Mouse (Mus musculus) brown adipose tissue, adult 24 weeks (tissue): Measurements from ENCODE around the gene Ccn2. TPM values are rescaled to one million over a fixed set of nuclear protein-coding genes. Genes with fewer than 3 reads are reported as not detected.

ENCODE experiments used
- H3K27ac ChIP-seq: fragments of 200-500 bp; replicated peaks from 2 replicates; pipeline ENCODE4 v1.5.1; 2012; ENCODE audit warnings: low read depth, mild to moderate bottlenecking, low read length
- H3K4me1 ChIP-seq: fragments of 200-500 bp; 2 replicates; pipeline ENCODE4 v1.6.1; 2012; ENCODE audit warnings: low read length, mixed read lengths; ENCODE audit not compliant: control insufficient read depth, insufficient read depth, insufficient read length
- H3K4me3 ChIP-seq: fragments of 200-500 bp; 2 replicates; pipeline ENCODE4 v1.5.1; 2012; ENCODE audit warnings: low read depth, mild to moderate bottlenecking, low read length, moderate library complexity; ENCODE audit not compliant: insufficient read depth
- polyA plus RNA-seq: library from polyadenylated mRNA; stranded (reverse); fragments of >200 nt; gene quantifications from 2 replicates; pipeline ENCODE4 v1.2.4, GENCODE M21; 2012; ENCODE audit not compliant: missing spikeins, insufficient read depth, insufficient read length

Ccn2 gene
- polyA plus RNA-seq = 3.3 and 4.3 TPM in 2 replicates

- no peaks in the 10 kb centered on the region for H3K4me1 ChIP-seq
- H3K27ac ChIP-seq = no peak within 1 kb of the TSS
- H3K4me3 ChIP-seq = peak within 1 kb of the TSS; percentile 58
These were observed at the start of gene Ccn2 for GRCm38 (mm10) chr10:24595250-24596002. Gene Ccn2 (plus strand): TSS chr10:24595442.

- Histone ChIP-seq H3K27ac (no peak overlapping the region), H3K4me3 (no peak overlapping the region), H3K4me1 (no peaks in the 10 kb centered on the region)
These were observed 42.4 kb upstream of the Ccn2 start for GRCm38 (mm10) chr10:24552870-24553269.

GRCm38 (mm10) chr10:24554091-24554490, 41.2 kb upstream of the Ccn2 start:
- no peak overlapping the region for H3K27ac ChIP-seq
- no peaks in the 10 kb centered on the region for H3K4me1 ChIP-seq
- H3K4me3 ChIP-seq = no peak overlapping the region

- no peak overlapping the region for H3K27ac ChIP-seq
- H3K4me3 ChIP-seq = no peak overlapping the region
- no peaks in the 10 kb centered on the region for H3K4me1 ChIP-seq
These were observed 36.9 kb upstream of the Ccn2 start for GRCm38 (mm10) chr10:24558366-24558765.

- Histone ChIP-seq H3K4me1 (no peaks in the 10 kb centered on the region), H3K4me3 (no peak overlapping the region), H3K27ac (no peak overlapping the region)
These were observed 25.4 kb upstream of the Ccn2 start for GRCm38 (mm10) chr10:24569691-24570420.

GRCm38 (mm10) chr10:24572044-24572960, 22.9 kb upstream of the Ccn2 start:
- H3K4me3 ChIP-seq = no peak overlapping the region
- no peaks in the 10 kb centered on the region for H3K4me1 ChIP-seq
- H3K27ac ChIP-seq = no peak overlapping the region

- Histone ChIP-seq H3K27ac (no peak overlapping the region), H3K4me1 (no peaks in the 10 kb centered on the region), H3K4me3 (no peak overlapping the region)
These were observed 21.8 kb upstream of the Ccn2 start for GRCm38 (mm10) chr10:24573484-24573883.

- Histone ChIP-seq H3K4me3 (no peak overlapping the region), H3K27ac (no peak overlapping the region), H3K4me1 (no peaks in the 10 kb centered on the region)
These were observed 14.2 kb upstream of the Ccn2 start for GRCm38 (mm10) chr10:24581076-24581475.

- no peak overlapping the region for H3K27ac ChIP-seq
These were observed 6.4 kb upstream of the Ccn2 start for GRCm38 (mm10) chr10:24588824-24589223.

GRCm38 (mm10) chr10:24589238-24589637, 6.0 kb upstream of the Ccn2 start:
- Histone ChIP-seq H3K27ac (no peak overlapping the region), H3K4me3 (no peak overlapping the region), H3K4me1 (no peaks in the 10 kb centered on the region)

More at GRCm38 (mm10) chr10:24588824-24589223, 6.4 kb upstream of the Ccn2 start:
- H3K4me3 ChIP-seq = no peak overlapping the region
- no peaks in the 10 kb centered on the region for H3K4me1 ChIP-seq

GRCm38 (mm10) chr10:24590546-24590945, 4.7 kb upstream of the Ccn2 start:
- Histone ChIP-seq H3K4me1 (no peaks in the 10 kb centered on the region), H3K4me3 (no peak overlapping the region), H3K27ac (no peak overlapping the region)

- H3K27ac ChIP-seq = no peak overlapping the region
- H3K4me1 ChIP-seq = no peaks in the 10 kb centered on the region
- no peak overlapping the region for H3K4me3 ChIP-seq
These were observed 4.1 kb upstream of the Ccn2 start for GRCm38 (mm10) chr10:24591136-24591535.

GRCm38 (mm10) chr10:24591741-24592140, 3.5 kb upstream of the Ccn2 start:
- H3K4me1 ChIP-seq = no peaks in the 10 kb centered on the region
- no peak overlapping the region for H3K27ac ChIP-seq
- H3K4me3 ChIP-seq = no peak overlapping the region

- no peaks in the 10 kb centered on the region for H3K4me1 ChIP-seq
- no peak overlapping the region for H3K27ac ChIP-seq
- H3K4me3 ChIP-seq = no peak overlapping the region
These were observed 2.9 kb upstream of the Ccn2 start for GRCm38 (mm10) chr10:24592318-24592717.

- Histone ChIP-seq H3K4me3 (no peak overlapping the region), H3K27ac (no peak overlapping the region), H3K4me1 (no peaks in the 10 kb centered on the region)
These were observed 2.3 kb upstream of the Ccn2 start for GRCm38 (mm10) chr10:24592969-24593368.
